Mouse (Mus musculus): Measurements from ENCODE around the gene Ankrd24.

- no peak for TF ChIP-seq CTCF (IDR thresholded peaks at IDR 0.05; ENCODE audit: insufficient read depth, low read depth, low read length)
- TF ChIP-seq POLR2A (IDR thresholded peaks at IDR 0.05; ENCODE audit: insufficient read depth, low read depth, low read length) = no peak
These were observed 14.5 kb downstream of the Ankrd24 start for GRCm38 (mm10) chr10:81642648-81643448.
